Mouse (Mus musculus) CD8-positive naive resting alpha-beta T cell, adult 2 months (primary cell): ENCODE data around the gene Wfdc13.

ENCODE experiments used
- DNase-seq, 2 experiments: peaks; one replicate each; pipeline ENCODE4 v3.0.0; 2022; ENCODE audit warnings: low read depth in 2 of 2, low spot score in 2 of 2

Gene Wfdc13

GRCm38 (mm10) chr2:164684807-164685206, at the start of gene Wfdc13:
Wfdc13 (plus strand) TSS chr2:164685107.
- no peak for DNase-seq

- no peak for DNase-seq
These were observed 49.6 kb upstream of the Wfdc13 start for GRCm38 (mm10) chr2:164635266-164635665.

GRCm38 (mm10) chr2:164638696-164639095, 46.2 kb upstream of the Wfdc13 start, which contains the start of gene Wfdc16:
Wfdc16 (minus strand) TSS chr2:164638796.
- DNase-seq: no peak

GRCm38 (mm10) chr2:164641129-164641528, 43.8 kb upstream of the Wfdc13 start:
- DNase-seq: no peak

GRCm38 (mm10) chr2:164641881-164642673, 42.8 kb upstream of the Wfdc13 start:
- DNase-seq: no peak

- peak in 1 of 2 experiments; percentile 24 for DNase-seq
These were observed 29.0 kb upstream of the Wfdc13 start, which contains the start of gene Wfdc10 for GRCm38 (mm10) chr2:164655858-164656257. Wfdc10 (plus strand) TSS chr2:164656046.

- no peak for DNase-seq
These were observed 28.4 kb upstream of the Wfdc13 start, which contains the start of gene Wfdc9 for GRCm38 (mm10) chr2:164656483-164656882. Wfdc9 (minus strand) TSS chr2:164656583.

- no peak for DNase-seq
These were observed 20.1 kb upstream of the Wfdc13 start for GRCm38 (mm10) chr2:164664851-164665250.

- DNase-seq: no peak
These were observed 14.6 kb upstream of the Wfdc13 start for GRCm38 (mm10) chr2:164670261-164670660.

- DNase-seq: no peak
These were observed 14.0 kb upstream of the Wfdc13 start for GRCm38 (mm10) chr2:164670938-164671337.

- DNase-seq: no peak
These were observed 10.9 kb upstream of the Wfdc13 start, which contains the start of gene Wfdc11 for GRCm38 (mm10) chr2:164673987-164674386. Wfdc11 (minus strand) TSS chr2:164674087.

- no peak for DNase-seq
These were observed 8.8 kb upstream of the Wfdc13 start for GRCm38 (mm10) chr2:164676103-164676502.

GRCm38 (mm10) chr2:164676916-164677685, 7.8 kb upstream of the Wfdc13 start:
- no peak for DNase-seq

GRCm38 (mm10) chr2:164678848-164679625, 5.9 kb upstream of the Wfdc13 start:
- DNase-seq: peak; percentile 20 to 53

GRCm38 (mm10) chr2:164679906-164680305, 5.0 kb upstream of the Wfdc13 start:
- DNase-seq: no peak

- no peak for DNase-seq
These were observed 13.3 kb downstream of the Wfdc13 start, which contains the start of gene Spint4 for GRCm38 (mm10) chr2:164698201-164698600. Spint4 (plus strand) TSS chr2:164698501.

- DNase-seq: no peak
These were observed 16.1 kb downstream of the Wfdc13 start for GRCm38 (mm10) chr2:164700959-164701358.

- DNase-seq: no peak
These were observed 16.9 kb downstream of the Wfdc13 start for GRCm38 (mm10) chr2:164701761-164702160.

- no peak for DNase-seq
These were observed 19.3 kb downstream of the Wfdc13 start for GRCm38 (mm10) chr2:164704235-164704634.

- DNase-seq: no peak
These were observed 20.4 kb downstream of the Wfdc13 start for GRCm38 (mm10) chr2:164705328-164705727.

GRCm38 (mm10) chr2:164705991-164706390, 21.1 kb downstream of the Wfdc13 start:
- DNase-seq: no peak
